Mouse (Mus musculus): Measurements from ENCODE around the gene Stx5a. TPM values are rescaled to one million over a fixed set of nuclear protein-coding genes. Genes with fewer than 3 reads are reported as not detected.
"Not testable (repeated sequence)": the region's sequence is repeated elsewhere in the genome, so short reads cannot be mapped to it uniquely, and the experiment has no call there.

The Stx5a gene
- polyA plus RNA-seq, 1 experiment from 2014 or later, result 150 TPM

DNA sequence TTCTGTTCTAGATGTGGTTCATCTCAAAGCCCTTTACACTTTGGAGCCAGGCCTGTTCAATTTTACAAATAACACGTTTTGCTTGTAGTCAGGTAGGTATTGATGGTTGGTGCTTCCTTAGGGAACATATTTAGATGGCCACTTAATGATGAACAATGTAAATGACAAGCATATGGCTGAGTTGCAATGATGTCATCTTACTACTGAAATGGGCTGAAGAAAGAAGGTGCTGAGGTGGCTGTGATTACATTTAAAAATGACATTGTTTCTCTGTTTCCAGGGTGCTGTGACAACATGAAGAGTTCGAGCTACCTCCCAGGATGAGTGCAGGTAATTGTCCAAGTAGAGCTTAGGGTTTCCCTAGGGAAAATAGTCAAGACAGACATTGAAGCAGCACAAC is 16.8 kb upstream of the Stx5a start:
- Histone ChIP-seq H3K9ac (replicated peaks; ENCODE audit: low read length) (peak overlapping the region; percentile 98), H3K27ac (ENCODE audit: low read length) (peak overlapping the region; percentile 93), H3K36me3 (ENCODE audit: insufficient read depth, low read length) (peaks cover 28% of the 10 kb centered on the region), H3K4me1 (ENCODE audit: insufficient read depth, low read length) (peaks cover 28% of the 10 kb centered on the region), H3K9me3 (ENCODE audit: low read length) (no peaks in the 10 kb centered on the region), H3K27me3 (ENCODE audit: insufficient read depth, low read length) (no peaks in the 10 kb centered on the region), H3K4me3 (ENCODE audit: low read length) (peak overlapping the region; percentile 97), H3K4me2 (replicated peaks; ENCODE audit: low read depth, low read length) (peak overlapping the region; percentile 89)
- 0% methylated on average over 2 of the region's 2 CpGs for WGBS
- no peak for ATAC-seq (ENCODE audit: low FRiP score, low TSS enrichment)

DNA sequence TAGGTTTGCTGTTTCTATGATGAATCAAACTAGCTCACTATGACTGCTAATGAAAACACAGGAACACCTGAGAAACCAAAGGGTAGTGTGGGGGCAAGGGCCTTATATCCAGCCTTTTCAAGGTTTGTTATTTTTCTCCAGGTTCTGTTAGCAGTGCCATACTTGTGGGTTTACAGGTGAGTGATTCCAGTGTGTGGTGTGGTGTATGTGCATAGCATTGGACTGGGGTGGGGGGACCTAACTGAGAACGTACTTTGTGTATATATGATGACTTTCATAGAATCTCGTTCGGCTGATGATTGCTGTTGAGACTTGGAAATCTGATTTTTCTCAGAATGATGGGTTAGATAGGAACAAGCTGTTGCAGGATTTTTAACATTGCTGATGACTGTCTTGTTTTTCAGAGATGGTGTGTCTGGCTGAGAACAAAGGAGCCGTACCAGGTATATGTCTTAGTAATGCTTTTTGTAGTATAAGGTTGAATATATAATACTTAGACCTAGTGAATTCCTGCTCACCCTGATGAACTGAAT is 16.1 kb upstream of the Stx5a start:
- Histone ChIP-seq H3K9me3 (ENCODE audit: low read length) (no peaks in the 10 kb centered on the region), H3K4me1 (ENCODE audit: insufficient read depth, low read length) (peaks cover 28% of the 10 kb centered on the region), H3K27me3 (ENCODE audit: insufficient read depth, low read length) (no peaks in the 10 kb centered on the region), H3K4me2 (replicated peaks; ENCODE audit: low read depth, low read length) (peak overlapping the region; percentile 89), H3K27ac (ENCODE audit: low read length) (peak overlapping the region; percentile 93; the same call in 1 of the 2 replicates), H3K4me3 (ENCODE audit: low read length) (peak overlapping the region; percentile 97), H3K36me3 (ENCODE audit: insufficient read depth, low read length) (peaks cover 28% of the 10 kb centered on the region), H3K9ac (replicated peaks; ENCODE audit: low read length) (peak overlapping the region; percentile 98)
- no peak for ATAC-seq (ENCODE audit: low FRiP score, low TSS enrichment)
- WGBS, result 40% methylated on average over 4 of the region's 4 CpGs

DNA sequence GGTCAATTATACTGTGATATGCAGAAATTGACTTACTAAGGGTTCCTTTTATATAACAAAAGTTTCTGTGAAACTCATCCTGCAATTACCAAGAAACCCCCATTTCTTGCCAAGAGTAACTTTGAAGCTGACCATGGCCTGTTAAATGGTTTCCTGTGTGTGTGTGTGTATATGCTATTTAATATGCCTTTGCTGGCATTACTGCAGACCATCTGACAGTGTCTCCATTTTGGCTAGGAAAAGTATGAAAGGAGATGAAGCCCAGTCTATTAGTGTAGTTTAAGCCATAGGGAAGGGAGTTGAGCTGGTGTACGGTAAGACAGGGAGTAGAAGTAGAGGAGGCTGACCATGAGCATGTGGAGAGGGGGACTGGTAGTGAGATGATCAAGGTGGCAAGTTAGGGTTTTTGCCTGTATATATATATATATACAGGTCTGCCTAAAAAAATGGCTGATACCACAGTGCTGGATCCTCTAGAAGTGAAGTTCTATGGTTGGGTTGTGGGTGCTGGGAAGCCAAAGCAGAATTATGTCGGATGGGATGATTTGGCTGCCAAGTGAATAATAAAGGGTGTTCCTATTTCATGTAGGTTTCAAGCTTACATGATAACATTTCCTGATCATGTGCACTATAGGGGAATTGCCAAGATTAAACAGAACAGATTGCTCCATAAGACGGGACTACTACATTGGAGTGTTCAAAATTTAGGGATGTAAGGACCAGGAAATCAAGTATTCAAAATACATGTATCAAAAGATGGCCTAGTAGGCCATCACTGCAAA is 14.4 kb upstream of the Stx5a start:
- no peak for ATAC-seq (ENCODE audit: low FRiP score, low TSS enrichment)
- Histone ChIP-seq H3K4me3 (ENCODE audit: low read length) (no peak overlapping the region), H3K27me3 (ENCODE audit: insufficient read depth, low read length) (no peaks in the 10 kb centered on the region), H3K9me3 (ENCODE audit: low read length) (no peaks in the 10 kb centered on the region), H3K36me3 (ENCODE audit: insufficient read depth, low read length) (peaks cover 28% of the 10 kb centered on the region), H3K9ac (replicated peaks; ENCODE audit: low read length) (no peak overlapping the region), H3K4me1 (ENCODE audit: insufficient read depth, low read length) (peaks cover 24% of the 10 kb centered on the region), H3K27ac (ENCODE audit: low read length) (0 out of 2 replicates have a peak overlapping the region, but pooled peaks have one; percentile 7), H3K4me2 (replicated peaks; ENCODE audit: low read depth, low read length) (no peak overlapping the region)
- WGBS, result 19% methylated on average over 3 of the region's 3 CpGs

DNA sequence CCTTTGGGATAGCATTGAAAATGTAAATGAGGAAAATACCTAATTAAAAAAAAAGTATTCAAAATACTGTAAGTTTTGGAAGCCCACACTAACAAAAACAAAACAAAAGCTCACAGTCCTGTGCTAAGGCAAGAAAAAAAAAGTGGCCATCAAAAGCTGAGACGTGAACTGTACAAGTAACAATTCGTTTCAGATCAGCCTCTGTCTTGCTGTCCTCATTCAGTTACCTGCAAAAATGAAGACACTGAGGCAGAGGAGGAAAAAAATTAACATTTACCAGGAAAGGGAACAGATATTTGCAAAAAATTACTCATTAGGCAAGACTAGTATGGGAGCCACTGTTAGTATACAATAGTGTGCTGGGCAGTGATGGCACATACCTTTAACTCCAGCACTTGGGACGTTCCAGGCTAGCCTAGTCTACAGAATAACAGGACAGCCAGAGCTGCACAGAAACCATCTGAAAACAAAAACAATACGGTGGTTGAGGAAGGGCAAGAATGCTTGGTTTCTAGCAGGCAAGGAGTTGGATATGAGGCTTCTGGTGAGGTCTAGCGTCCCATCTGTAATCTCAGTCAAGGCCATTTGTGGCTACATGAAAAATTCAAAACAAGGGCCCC is 13.6 kb upstream of the Stx5a start:
- Histone ChIP-seq H3K4me1 (ENCODE audit: insufficient read depth, low read length) (peaks cover 17% of the 10 kb centered on the region), H3K4me3 (ENCODE audit: low read length) (no peak overlapping the region), H3K27ac (ENCODE audit: low read length) (no peak overlapping the region), H3K9me3 (ENCODE audit: low read length) (no peaks in the 10 kb centered on the region), H3K4me2 (replicated peaks; ENCODE audit: low read depth, low read length) (no peak overlapping the region), H3K9ac (replicated peaks; ENCODE audit: low read length) (no peak overlapping the region), H3K36me3 (ENCODE audit: insufficient read depth, low read length) (peaks cover 28% of the 10 kb centered on the region), H3K27me3 (ENCODE audit: insufficient read depth, low read length) (no peaks in the 10 kb centered on the region)
- WGBS, result 22% methylated on average over 5 of the region's 5 CpGs
- no peak for ATAC-seq (ENCODE audit: low FRiP score, low TSS enrichment)

DNA sequence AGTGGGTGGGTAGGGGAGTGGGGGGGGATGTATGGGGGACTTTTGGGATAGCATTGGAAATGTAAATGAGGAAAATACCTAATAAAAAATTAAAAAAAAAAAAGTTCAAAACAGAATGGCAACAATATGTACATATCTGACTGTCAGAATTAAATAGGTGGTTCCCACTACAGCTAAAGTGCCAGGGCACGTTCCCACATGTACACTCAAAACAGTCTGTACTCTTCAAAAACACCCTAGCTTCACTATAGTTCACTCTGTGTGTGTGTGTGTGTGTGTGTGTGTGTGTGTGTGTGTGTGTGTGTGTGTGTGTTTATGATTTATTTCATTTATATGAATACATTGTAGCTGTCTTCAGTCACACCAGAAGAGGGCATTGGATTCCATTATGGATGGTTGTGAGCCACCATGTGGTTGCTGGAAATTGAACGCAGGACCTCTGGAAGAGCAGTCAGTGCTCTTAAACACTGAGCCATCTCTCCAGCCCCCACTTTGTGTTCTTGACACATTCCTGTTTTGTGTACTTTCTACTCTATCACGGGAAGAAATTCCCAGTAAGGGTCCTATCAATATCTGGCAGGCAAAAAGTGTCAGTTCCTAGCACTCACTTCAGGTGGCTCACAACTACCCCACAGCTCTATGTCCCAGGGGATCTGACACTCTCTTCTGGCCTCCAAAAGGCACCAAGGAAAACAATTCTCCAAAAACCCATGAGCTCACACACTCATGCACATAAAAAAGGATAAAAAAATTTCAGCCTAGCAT is 12.7 kb upstream of the Stx5a start:
- peaks cover 17% of the 10 kb centered on the region for H3K4me1 ChIP-seq (ENCODE audit: insufficient read depth, low read length)
- not testable (repeated sequence) for ATAC-seq (ENCODE audit: low FRiP score, low TSS enrichment); H3K9ac ChIP-seq (replicated peaks; ENCODE audit: low read length); H3K27me3 ChIP-seq (ENCODE audit: insufficient read depth, low read length); H3K4me3 ChIP-seq (ENCODE audit: low read length); H3K27ac ChIP-seq (ENCODE audit: low read length); H3K9me3 ChIP-seq (ENCODE audit: low read length); H3K4me2 ChIP-seq (replicated peaks; ENCODE audit: low read depth, low read length)
- peaks cover 28% of the 10 kb centered on the region for H3K36me3 ChIP-seq (ENCODE audit: insufficient read depth, low read length)
- WGBS, result 42% methylated on average over 3 of the region's 3 CpGs

DNA sequence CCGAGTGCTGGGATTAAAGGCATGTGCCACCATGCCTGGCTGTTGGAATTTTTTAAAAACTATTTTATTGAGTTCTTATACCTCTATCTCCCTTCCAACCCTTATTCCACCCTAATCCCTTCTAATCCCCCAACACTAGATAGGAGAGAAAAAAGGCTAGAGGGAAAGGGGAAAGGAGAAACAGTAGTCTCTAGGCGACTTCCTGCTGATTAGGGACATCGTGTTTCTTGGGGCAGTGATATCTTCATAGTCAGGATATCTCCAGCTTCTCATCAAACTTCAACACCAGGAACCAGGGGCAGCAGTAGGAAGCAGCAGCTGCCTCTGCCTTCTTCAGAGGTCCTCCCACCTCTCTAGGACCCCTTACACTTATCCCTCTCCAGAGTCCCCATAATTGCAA is 6.9 kb upstream of the Stx5a start:
- Histone ChIP-seq H3K27ac (ENCODE audit: low read length) (no peak overlapping the region), H3K27me3 (ENCODE audit: insufficient read depth, low read length) (no peaks in the 10 kb centered on the region), H3K9me3 (ENCODE audit: low read length) (no peaks in the 10 kb centered on the region), H3K4me1 (ENCODE audit: insufficient read depth, low read length) (peaks cover 13% of the 10 kb centered on the region), H3K9ac (replicated peaks; ENCODE audit: low read length) (no peak overlapping the region), H3K4me2 (replicated peaks; ENCODE audit: low read depth, low read length) (no peak overlapping the region), H3K36me3 (ENCODE audit: insufficient read depth, low read length) (peaks cover 15% of the 10 kb centered on the region), H3K4me3 (ENCODE audit: low read length) (no peak overlapping the region)
- WGBS, result 70% methylated on average over 3 of the region's 3 CpGs
- no peak for ATAC-seq (ENCODE audit: low FRiP score, low TSS enrichment)

DNA sequence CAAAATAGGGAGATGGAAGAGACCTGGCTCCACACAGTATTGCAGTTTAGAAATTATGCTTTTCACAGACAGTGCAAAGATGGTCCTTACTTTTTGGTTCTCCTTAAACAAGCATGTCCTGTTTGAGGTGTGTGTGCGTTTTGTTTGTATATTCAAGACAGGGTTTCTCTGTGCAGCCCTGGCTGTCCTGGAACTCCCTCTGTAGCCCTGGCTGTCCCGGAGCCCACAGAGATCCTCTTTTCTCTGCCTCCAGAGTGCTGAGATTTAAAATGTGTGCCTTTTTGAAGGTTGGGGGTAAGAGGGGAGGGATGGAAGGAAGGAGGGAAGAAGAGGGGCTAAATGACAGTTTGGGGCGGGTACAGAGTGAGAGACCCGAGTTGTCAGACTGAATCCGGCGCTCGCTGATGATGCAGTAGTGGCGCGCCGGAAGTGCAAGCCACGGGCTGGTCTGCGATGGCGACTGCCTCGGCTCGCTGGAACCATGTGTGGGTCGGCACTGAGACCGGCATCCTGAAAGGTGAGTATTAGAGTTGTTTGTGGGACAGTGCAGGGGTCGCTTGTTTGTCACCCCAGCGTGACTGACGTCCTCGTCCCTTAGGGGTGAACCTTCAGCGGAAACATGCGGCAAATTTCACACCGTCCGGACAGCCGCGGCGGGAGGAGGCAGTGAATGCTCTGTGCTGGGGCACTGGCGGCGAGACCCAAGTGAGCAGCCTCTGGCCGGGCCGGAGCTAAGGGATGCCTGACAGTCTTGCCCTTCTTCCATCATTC is 5.6 kb upstream of the Stx5a start, which contains the start of gene Wdr74:
TSS of gene Wdr74 (plus strand) at position 439 of the 771 bp plus-strand sequence.
- Histone ChIP-seq H3K27me3 (ENCODE audit: insufficient read depth, low read length) (no peaks in the 10 kb centered on the region), H3K27ac (ENCODE audit: low read length) (peak within 1 kb of the TSS; percentile 61), H3K4me3 (ENCODE audit: low read length) (peak within 1 kb of the TSS; percentile 97), H3K36me3 (ENCODE audit: insufficient read depth, low read length) (peaks cover 16% of the 10 kb centered on the region), H3K4me1 (ENCODE audit: insufficient read depth, low read length) (peaks cover 16% of the 10 kb centered on the region), H3K9me3 (ENCODE audit: low read length) (no peaks in the 10 kb centered on the region), H3K9ac (replicated peaks; ENCODE audit: low read length) (peak within 1 kb of the TSS; percentile 86), H3K4me2 (replicated peaks; ENCODE audit: low read depth, low read length) (peak within 1 kb of the TSS; percentile 92)
- WGBS, result under 1% methylated on average over 32 of the region's 32 CpGs
- ATAC-seq (ENCODE audit: low FRiP score, low TSS enrichment), result peak; percentile 94

DNA sequence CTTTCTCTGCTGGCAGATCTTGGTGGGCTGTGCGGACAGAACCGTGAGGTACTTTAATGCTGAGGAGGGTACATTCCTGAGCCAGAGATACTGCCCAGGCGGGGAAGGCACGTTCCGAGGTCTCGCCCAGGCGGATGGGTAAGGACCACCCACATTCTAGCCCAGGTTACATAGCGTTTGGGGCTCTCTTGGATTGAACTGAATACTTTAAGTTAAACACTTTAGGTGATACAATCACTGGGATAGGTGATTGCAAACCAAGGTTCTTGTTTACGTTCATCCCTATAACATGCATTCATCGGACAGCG is 5.1 kb upstream of the Stx5a start:
- ATAC-seq (ENCODE audit: low FRiP score, low TSS enrichment), result no peak

DNA sequence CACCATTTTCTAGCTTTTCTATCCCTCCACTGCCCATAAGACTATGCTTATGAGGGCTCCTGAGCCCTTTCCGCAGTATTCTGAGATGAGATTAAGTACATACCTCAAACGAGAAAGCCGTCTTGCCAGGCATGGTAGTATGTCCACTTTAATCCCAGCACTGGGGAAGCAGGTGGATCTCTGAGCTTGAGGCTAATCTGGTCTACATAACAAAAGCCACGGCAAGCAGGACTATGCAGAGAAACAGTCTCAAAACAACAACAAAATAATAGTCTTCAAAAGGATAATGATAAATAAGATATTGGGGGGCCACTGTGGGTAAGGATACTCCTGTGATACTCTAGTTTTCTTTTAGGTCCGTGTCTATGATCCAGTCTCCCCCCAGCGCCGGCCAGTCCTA is 2.3 kb upstream of the Stx5a start:
- no peaks in the 10 kb centered on the region for H3K27me3 ChIP-seq (ENCODE audit: insufficient read depth, low read length)
- H3K36me3 ChIP-seq (ENCODE audit: insufficient read depth, low read length), result peaks cover 30% of the 10 kb centered on the region
- H3K4me1 ChIP-seq (ENCODE audit: insufficient read depth, low read length), result peaks cover 33% of the 10 kb centered on the region
- ATAC-seq (ENCODE audit: low FRiP score, low TSS enrichment), result no peak
- H3K27ac ChIP-seq (ENCODE audit: low read length), result no peak overlapping the region
- H3K9me3 ChIP-seq (ENCODE audit: low read length), result no peaks in the 10 kb centered on the region
- H3K4me3 ChIP-seq (ENCODE audit: low read length), result no peak overlapping the region
- H3K9ac ChIP-seq (replicated peaks; ENCODE audit: low read length), result no peak overlapping the region
- WGBS, result 88% methylated on average over 7 of the region's 7 CpGs
- H3K4me2 ChIP-seq (replicated peaks; ENCODE audit: low read depth, low read length), result no peak overlapping the region

More for the DNA sequence above, 5.1 kb upstream of the Stx5a start:
- H3K27me3 ChIP-seq (ENCODE audit: insufficient read depth, low read length), result no peaks in the 10 kb centered on the region
- H3K36me3 ChIP-seq (ENCODE audit: insufficient read depth, low read length), result peaks cover 16% of the 10 kb centered on the region
- H3K9me3 ChIP-seq (ENCODE audit: low read length), result no peaks in the 10 kb centered on the region
- H3K4me1 ChIP-seq (ENCODE audit: insufficient read depth, low read length), result peaks cover 20% of the 10 kb centered on the region
- 3% methylated on average over 11 of the region's 11 CpGs for WGBS
- H3K4me3 ChIP-seq (ENCODE audit: low read length), result peak overlapping the region; percentile 97
- peak overlapping the region; percentile 61 for H3K27ac ChIP-seq (ENCODE audit: low read length)
- H3K4me2 ChIP-seq (replicated peaks; ENCODE audit: low read depth, low read length), result peak overlapping the region; percentile 92
- H3K9ac ChIP-seq (replicated peaks; ENCODE audit: low read length), result peak overlapping the region; percentile 86
